19 mouse cellular contexts compared by ENCODE assay signal in the genomic region with DNA sequence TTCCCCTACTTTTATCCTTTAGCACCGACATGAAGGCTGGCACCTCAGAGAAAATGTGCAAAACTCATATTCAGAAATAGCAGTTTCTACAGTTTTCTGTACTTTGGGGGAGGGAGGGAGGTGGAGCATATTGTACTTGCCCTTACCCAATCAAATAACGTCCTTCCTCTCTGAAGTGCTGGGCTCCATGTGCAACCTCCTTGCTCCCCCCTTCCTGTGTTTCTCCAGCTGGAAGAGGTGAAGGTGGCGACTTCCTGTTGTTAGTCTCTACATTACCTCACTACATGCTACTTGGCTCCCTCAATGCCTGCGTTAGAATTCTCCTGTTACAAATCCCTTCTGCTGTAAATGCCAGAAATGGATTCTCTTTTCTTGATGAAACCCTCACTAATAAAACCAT. TPM values are rescaled to one million over a fixed set of nuclear protein-coding genes. Genes with fewer than 3 reads are reported as not detected.
DNase-seq lines count a peak whose midpoint lies in the region; ATAC-seq and TF ChIP-seq lines count a peak whose summit lies in the region.
"Had no signal": no experiment of that assay in that cellular context is flagged by ENCODE, and none has a peak within 500 bp of the region (broad histone marks: within the 10 kb centered on the region; RNA-seq: fewer than 3 reads in every experiment).

No protein-coding gene starts in this region.

- no peak for TF ChIP-seq EP300 in stomach, postnatal 0 days (optimal IDR thresholded peaks at IDR 0.05)

- H3K4me2 ChIP-seq in forebrain, postnatal 0 days (ENCODE audit: low read depth): no peak overlapping the region
- H3K4me2 ChIP-seq in forebrain, embryonic 13.5 days: no peak overlapping the region
- H3K4me2 ChIP-seq in stomach, embryonic 14.5 days (replicated peaks; ENCODE audit: low read depth, low read length): no peak overlapping the region
- H3K4me2 ChIP-seq in stomach, postnatal 0 days (replicated peaks; ENCODE audit: low read depth): no peak overlapping the region
- H3K4me2 ChIP-seq: embryonic facial prominence, embryonic 12.5 days; forebrain, embryonic 15.5 days; heart, embryonic 11.5 days; liver, embryonic 11.5 days; midbrain, embryonic 13.5 days had no signal

- WGBS in forebrain, postnatal 0 days: 63% methylated on average over 4 of the region's 4 CpGs
- 87% methylated on average over 4 of the region's 4 CpGs for WGBS in forebrain, embryonic 13.5 days
- WGBS in stomach, embryonic 14.5 days: 52% methylated on average over 4 of the region's 4 CpGs
- WGBS in stomach, postnatal 0 days: 64% methylated on average over 4 of the region's 4 CpGs
- WGBS in limb, embryonic 10.5 days: 69% methylated on average over 4 of the region's 4 CpGs

- H3K4me1 ChIP-seq in forebrain, postnatal 0 days (ENCODE audit: insufficient read depth): no peaks in the 10 kb centered on the region
- peaks cover 10% of the 10 kb centered on the region for H3K4me1 ChIP-seq in forebrain, embryonic 13.5 days
- H3K4me1 ChIP-seq in stomach, embryonic 14.5 days (ENCODE audit: control insufficient read depth, insufficient read depth, low read length): peaks cover 17% of the 10 kb centered on the region; the same call in 1 of the 2 replicates
- 0 out of 2 replicates have a peak, but pooled peaks cover 4% of the 10 kb centered on the region for H3K4me1 ChIP-seq in stomach, postnatal 0 days (replicated peaks; ENCODE audit: control insufficient read depth, insufficient read depth)
- H3K4me1 ChIP-seq in limb, embryonic 10.5 days: peaks cover 44% of the 10 kb centered on the region
- H3K4me1 ChIP-seq: midbrain, embryonic 13.5 days had no signal

- no peaks in the 10 kb centered on the region for H3K27me3 ChIP-seq in forebrain, postnatal 0 days (ENCODE audit: insufficient read depth, low read length)
- H3K27me3 ChIP-seq in forebrain, embryonic 13.5 days: no peaks in the 10 kb centered on the region
- H3K27me3 ChIP-seq in stomach, embryonic 14.5 days (ENCODE audit: control insufficient read depth, insufficient read depth, low read length): no peaks in the 10 kb centered on the region
- no peaks in the 10 kb centered on the region for H3K27me3 ChIP-seq in stomach, postnatal 0 days (ENCODE audit: control insufficient read depth, insufficient read depth, low read length)
- no peaks in the 10 kb centered on the region for H3K27me3 ChIP-seq in limb, embryonic 10.5 days (ENCODE audit: low read depth, poor library complexity, severe bottlenecking)
- H3K27me3 ChIP-seq: embryonic facial prominence, embryonic 12.5 days; forebrain, embryonic 15.5 days; midbrain, embryonic 13.5 days had no signal

- H3K36me3 ChIP-seq in forebrain, postnatal 0 days (ENCODE audit: insufficient read depth): no peaks in the 10 kb centered on the region
- no peaks in the 10 kb centered on the region for H3K36me3 ChIP-seq in forebrain, embryonic 13.5 days (ENCODE audit: poor library complexity, severe bottlenecking)
- H3K36me3 ChIP-seq in stomach, embryonic 14.5 days (ENCODE audit: control insufficient read depth, insufficient read depth, low read length): no peaks in the 10 kb centered on the region
- H3K36me3 ChIP-seq in stomach, postnatal 0 days (ENCODE audit: control insufficient read depth, insufficient read depth, low read length): 0 out of 2 replicates have a peak, but pooled peaks cover 2% of the 10 kb centered on the region
- no peaks in the 10 kb centered on the region for H3K36me3 ChIP-seq in limb, embryonic 10.5 days
- H3K36me3 ChIP-seq: embryonic facial prominence, embryonic 12.5 days; forebrain, embryonic 15.5 days; midbrain, embryonic 13.5 days had no signal

- H3K9ac ChIP-seq in forebrain, postnatal 0 days: no peak overlapping the region
- no peak overlapping the region for H3K9ac ChIP-seq in forebrain, embryonic 13.5 days
- H3K9ac ChIP-seq in stomach, embryonic 14.5 days (replicated peaks; ENCODE audit: low read depth, low read length): no peak overlapping the region
- no peak overlapping the region for H3K9ac ChIP-seq in stomach, postnatal 0 days (ENCODE audit: low read length)
- H3K9ac ChIP-seq: embryonic facial prominence, embryonic 12.5 days; forebrain, embryonic 15.5 days; midbrain, embryonic 13.5 days had no signal

- no peak overlapping the region for H3K27ac ChIP-seq in forebrain, postnatal 0 days (ENCODE audit: low read depth, low read length)
- H3K27ac ChIP-seq in forebrain, embryonic 13.5 days: no peak overlapping the region
- no peak overlapping the region for H3K27ac ChIP-seq in stomach, embryonic 14.5 days (ENCODE audit: low read length)
- no peak overlapping the region for H3K27ac ChIP-seq in stomach, postnatal 0 days (replicated peaks)
- H3K27ac ChIP-seq in limb, embryonic 10.5 days: peak overlapping the region; percentile 56; the same call in 1 of the 2 replicates
- H3K27ac ChIP-seq: embryonic facial prominence, embryonic 12.5 days; forebrain, embryonic 15.5 days; midbrain, embryonic 13.5 days had no signal

- DNase-seq in forebrain, postnatal 0 days: no peak
- DNase-seq in stomach, postnatal 0 days (ENCODE audit: low spot score): no peak
- no peak for DNase-seq in limb, embryonic 10.5 days (ENCODE audit: low spot score)
- DNase-seq in thymus, postnatal 14 days: peak; percentile 49
- no peak for DNase-seq in right cerebral cortex, postnatal 36 days (ENCODE audit: low spot score in 2 of 2)
- no peak for DNase-seq in kidney, postnatal 10 days
- DNase-seq: cerebellum, adult 8-10 months; kidney, postnatal 14 days; lung, postnatal 10 days had no signal

- TF ChIP-seq CTCF in forebrain, postnatal 0 days (IDR thresholded peaks at IDR 0.05; ENCODE audit: low read depth): no peak
- no peak for TF ChIP-seq CTCF in stomach, postnatal 0 days (IDR thresholded peaks at IDR 0.05; ENCODE audit: low read depth)

- peak; percentile 23; the same call in 1 of the 2 replicates for ATAC-seq in forebrain, postnatal 0 days
- ATAC-seq in forebrain, embryonic 13.5 days: no peak
- ATAC-seq in stomach, embryonic 14.5 days (ENCODE audit: insufficient number of reproducible peaks, insufficient read depth, low FRiP score, low read depth): 0 out of 2 replicates have a peak, but pooled peaks have one; percentile 42
- ATAC-seq in stomach, postnatal 0 days (ENCODE audit: low FRiP score, low TSS enrichment): no peak
- ATAC-seq: forebrain, embryonic 15.5 days; midbrain, embryonic 13.5 days had no signal

- H3K4me3 ChIP-seq in forebrain, postnatal 0 days (ENCODE audit: low read depth, low read length): no peak overlapping the region
- no peak overlapping the region for H3K4me3 ChIP-seq in forebrain, embryonic 13.5 days
- H3K4me3 ChIP-seq in stomach, embryonic 14.5 days (ENCODE audit: low read depth, low read length): no peak overlapping the region
- no peak overlapping the region for H3K4me3 ChIP-seq in stomach, postnatal 0 days (ENCODE audit: low read depth, low read length)
- no peak overlapping the region for H3K4me3 ChIP-seq in limb, embryonic 10.5 days
- H3K4me3 ChIP-seq: embryonic facial prominence, embryonic 12.5 days; forebrain, embryonic 15.5 days; midbrain, embryonic 13.5 days had no signal

- no peaks in the 10 kb centered on the region for H3K9me3 ChIP-seq in forebrain, postnatal 0 days (ENCODE audit: low read length)
- no peaks in the 10 kb centered on the region for H3K9me3 ChIP-seq in forebrain, embryonic 13.5 days (replicated peaks)
- no peaks in the 10 kb centered on the region for H3K9me3 ChIP-seq in stomach, embryonic 14.5 days (ENCODE audit: control insufficient read depth, low read depth, low read length)
- H3K9me3 ChIP-seq in stomach, postnatal 0 days (ENCODE audit: control insufficient read depth, low read length): no peaks in the 10 kb centered on the region
- no peaks in the 10 kb centered on the region for H3K9me3 ChIP-seq in limb, embryonic 10.5 days (replicated peaks)
- H3K9me3 ChIP-seq: embryonic facial prominence, embryonic 12.5 days; forebrain, embryonic 15.5 days; midbrain, embryonic 13.5 days had no signal

RNA-seq across cellular contexts. Expression of a gene that starts 53.4 kb away (rescaled TPM):
- not detected in 2 replicates for total RNA-seq in forebrain, postnatal 0 days (2014; rRNA removed)
- not detected in 2 replicates for polyA plus RNA-seq in forebrain, postnatal 0 days (2015; fragmentation: Nextera tagmentation; extraction: Ambion mirVana)
- not detected in 2 replicates for polyA plus RNA-seq in forebrain, embryonic 13.5 days (2015; fragmentation: Nextera tagmentation; extraction: Ambion mirVana)
- polyA plus RNA-seq in stomach, embryonic 14.5 days (2014; fragmentation: Nextera tagmentation; extraction: Ambion mirVana): not detected in 2 replicates
- 0.38 TPM in 1 of 2 replicates, not detected in the other for polyA plus RNA-seq in stomach, postnatal 0 days (2015; fragmentation: Nextera tagmentation; extraction: Ambion mirVana)
- polyA plus RNA-seq in limb, embryonic 10.5 days (2016; fragmentation: Nextera tagmentation; extraction: Ambion mirVana): not detected in 2 replicates
- total RNA-seq: layer of hippocampus, postnatal 14 days had no signal
- polyA plus RNA-seq: embryonic facial prominence, embryonic 12.5 days; forebrain, embryonic 15.5 days; heart, embryonic 11.5 days; liver, embryonic 11.5 days; midbrain, embryonic 13.5 days; small intestine, adult 2 months; testis, adult 2 months had no signal

RNA-seq across cellular contexts. Expression of a gene that starts 54.0 kb away (rescaled TPM):
- total RNA-seq in forebrain, postnatal 0 days (2014; rRNA removed): 41.0 and 47.9 TPM in 2 replicates
- 51.4 and 58.0 TPM in 2 replicates for polyA plus RNA-seq in forebrain, postnatal 0 days (2015; fragmentation: Nextera tagmentation; extraction: Ambion mirVana)
- 18.1 TPM in 2 replicates for polyA plus RNA-seq in forebrain, embryonic 13.5 days (2015; fragmentation: Nextera tagmentation; extraction: Ambion mirVana)
- polyA plus RNA-seq in stomach, embryonic 14.5 days (2014; fragmentation: Nextera tagmentation; extraction: Ambion mirVana): 60.4 and 66.4 TPM in 2 replicates
- 56.9 and 57.2 TPM in 2 replicates for polyA plus RNA-seq in stomach, postnatal 0 days (2015; fragmentation: Nextera tagmentation; extraction: Ambion mirVana)
- 17.4 and 28.3 TPM in 2 replicates for polyA plus RNA-seq in limb, embryonic 10.5 days (2016; fragmentation: Nextera tagmentation; extraction: Ambion mirVana)

Comparison
In these comparisons a context has a peak if more than half of its experiments do, and no peak if none do; other contexts are left out.
1. ATAC-seq: peak in forebrain, postnatal 0 days (single experiment) and stomach, embryonic 14.5 days (single experiment); none in forebrain, embryonic 13.5 days (single experiment) and stomach, postnatal 0 days (single experiment).